In the genomic region with DNA sequence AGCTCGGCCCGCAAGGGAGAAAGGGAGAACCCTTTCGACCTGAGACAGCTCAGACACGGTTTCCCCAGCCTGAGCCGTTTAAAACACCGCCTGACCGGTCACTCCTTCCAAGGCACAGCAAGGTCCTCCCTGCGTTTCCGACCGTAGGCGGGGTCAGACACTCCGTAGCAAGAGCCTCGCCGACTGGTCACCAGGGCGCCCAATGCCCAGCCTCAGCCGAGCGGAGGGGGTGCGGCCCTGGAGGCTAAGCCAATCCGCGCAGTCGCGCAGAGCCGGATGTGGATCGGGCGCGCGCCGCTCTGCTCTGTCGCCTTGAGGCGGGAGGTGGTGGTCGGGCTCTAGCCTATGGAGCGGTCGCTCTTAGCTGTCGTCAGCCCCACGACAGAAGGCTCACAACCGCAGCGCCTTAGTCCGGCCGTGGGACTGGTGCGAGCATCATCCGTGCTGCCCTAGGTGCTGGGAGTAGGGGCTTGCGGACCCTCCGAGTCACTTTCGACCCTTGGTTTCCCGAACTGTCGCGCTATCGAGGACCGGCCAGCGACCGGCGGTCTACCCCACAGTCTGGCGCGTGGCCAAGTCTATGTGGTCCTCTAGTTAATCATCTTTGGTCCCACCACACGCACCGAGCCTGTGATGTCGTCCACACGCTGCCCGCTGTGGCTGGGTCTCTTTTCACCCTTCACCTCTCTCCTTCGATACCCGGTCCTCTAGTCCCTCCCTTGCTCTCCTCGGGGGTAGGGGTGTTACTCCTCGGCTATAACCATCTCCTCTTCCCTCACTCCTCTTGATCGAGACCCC, we compare ENCODE assay signal across 8 mouse cellular contexts. TPM values are rescaled to one million over a fixed set of nuclear protein-coding genes. Genes with fewer than 3 reads are reported as not detected.
DNase-seq lines count a peak whose midpoint lies in the region; ATAC-seq lines count a peak whose summit lies in the region.

A gene (minus strand): TSS at position 193 of the 798 bp plus-strand sequence.

- H3K9ac ChIP-seq in hindbrain, embryonic 14.5 days, result peak within 1 kb of the TSS; percentile 73

- DNase-seq in R1 (ENCODE audit: low read depth, low spot score), result peak; percentile 96
- DNase-seq in cerebellum, postnatal 25 days, result peak; percentile 97 to 98
- DNase-seq in frontal cortex, postnatal 25 days (ENCODE audit: low spot score in 2 of 2), result peak; percentile 85 to 94
- DNase-seq in hindbrain, embryonic 14.5 days (ENCODE audit: low spot score), result peak; percentile 97
- peak; percentile 97 for DNase-seq in layer of hippocampus, postnatal 36 days
- peak; percentile 98 for DNase-seq in lung, postnatal 36 days
- DNase-seq in retina, postnatal 1 day, result peak; percentile 99
- peak; percentile 86 to 95 for DNase-seq in urinary bladder, adult 18-20 months (ENCODE audit: low spot score in 2 of 2)

- H3K27ac ChIP-seq in hindbrain, embryonic 14.5 days, result peak within 1 kb of the TSS; percentile 87

- peak within 1 kb of the TSS; percentile 88 for H3K4me2 ChIP-seq in hindbrain, embryonic 14.5 days (replicated peaks)

- no peaks in the 10 kb centered on the region for H3K9me3 ChIP-seq in hindbrain, embryonic 14.5 days (ENCODE audit: control insufficient read depth, low read length)

- ATAC-seq in hindbrain, embryonic 14.5 days (ENCODE audit: low FRiP score), result peak; percentile 100

- WGBS in hindbrain, embryonic 14.5 days, result under 1% methylated on average over 64 of the region's 64 CpGs

- H3K4me3 ChIP-seq in hindbrain, embryonic 14.5 days (replicated peaks; ENCODE audit: low read length), result peak within 1 kb of the TSS; percentile 65

- H3K4me1 ChIP-seq in hindbrain, embryonic 14.5 days (replicated peaks; ENCODE audit: control insufficient read depth, insufficient read depth, low read length), result peaks cover 22% of the 10 kb centered on the region

- peaks cover 34% of the 10 kb centered on the region for H3K36me3 ChIP-seq in hindbrain, embryonic 14.5 days (replicated peaks; ENCODE audit: control insufficient read depth, insufficient read depth)

- H3K27me3 ChIP-seq in hindbrain, embryonic 14.5 days (ENCODE audit: control insufficient read depth, insufficient read depth, low read length), result no peaks in the 10 kb centered on the region

RNA-seq across cellular contexts. Expression of the gene that starts here (rescaled TPM):
- 173 and 187 TPM in 2 replicates for polyA plus RNA-seq in hindbrain, embryonic 14.5 days (2014; fragmentation: Nextera tagmentation; extraction: Ambion mirVana)
- total RNA-seq in layer of hippocampus, postnatal 36 days (2021), result 10 to 100 TPM; 78.2 to 92.1 TPM

Comparison
In these comparisons a context has a peak if more than half of its experiments do, and no peak if none do; other contexts are left out.
1. Peak in every context shown above with its lines: DNase-seq, ATAC-seq, H3K4me3 ChIP-seq and H3K27ac ChIP-seq.